Mouse (Mus musculus) frontal cortex, postnatal 14 days (tissue): ENCODE measurements at regions not wholly inside any gene's neighbourhood (a gene's known extent, or its start where the extent isn't known, plus 50 kb on each side); places are given as distances from the start of the nearest gene placed in this dataset.

Experiments
- DNase-seq, 2 experiments: peaks; one replicate each; pipeline ENCODE4 v3.0.0; 2022; ENCODE audit warnings: low spot score in 2 of 2

GRCm38 (mm10) chr15:57644331-57644953 is 167.0 kb upstream of the Slc22a22 start:
- DNase-seq: no peak

DNA sequence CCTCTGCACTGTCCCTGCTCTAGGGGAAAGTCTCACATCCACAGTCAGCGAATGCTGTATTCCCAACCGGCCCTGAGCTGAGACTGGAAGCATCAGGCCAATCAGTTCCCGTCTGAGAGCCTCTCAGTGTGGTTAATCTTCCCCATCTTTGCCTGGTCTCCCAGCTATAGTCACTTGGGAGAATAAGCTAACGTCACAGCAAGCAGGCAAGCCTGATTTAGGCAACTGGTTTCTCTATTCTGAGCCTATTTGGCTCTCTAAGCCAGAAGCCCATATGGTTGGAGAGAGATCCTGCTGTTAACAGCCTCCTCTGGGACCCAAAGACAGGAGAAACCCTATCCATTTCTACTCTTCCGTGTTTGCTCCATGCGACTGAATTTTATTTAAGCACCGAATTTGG is 161.7 kb upstream of the Slc22a22 start:
- DNase-seq: no peak

- DNase-seq: peak; percentile 29 to 32
Observed at GRCm38 (mm10) chr15:57633067-57633466, 155.6 kb upstream of the Slc22a22 start.

GRCm38 (mm10) chr15:57632537-57632936 is 155.1 kb upstream of the Slc22a22 start:
- no peak for DNase-seq

- DNase-seq: no peak
Observed at GRCm38 (mm10) chr15:57618466-57618865, 141.0 kb upstream of the Slc22a22 start.

- no peak for DNase-seq
Observed at GRCm38 (mm10) chr15:57616880-57617391, 139.5 kb upstream of the Slc22a22 start.

- DNase-seq: no peak
Observed at GRCm38 (mm10) chr15:57610006-57610405, 132.6 kb upstream of the Slc22a22 start.

DNA sequence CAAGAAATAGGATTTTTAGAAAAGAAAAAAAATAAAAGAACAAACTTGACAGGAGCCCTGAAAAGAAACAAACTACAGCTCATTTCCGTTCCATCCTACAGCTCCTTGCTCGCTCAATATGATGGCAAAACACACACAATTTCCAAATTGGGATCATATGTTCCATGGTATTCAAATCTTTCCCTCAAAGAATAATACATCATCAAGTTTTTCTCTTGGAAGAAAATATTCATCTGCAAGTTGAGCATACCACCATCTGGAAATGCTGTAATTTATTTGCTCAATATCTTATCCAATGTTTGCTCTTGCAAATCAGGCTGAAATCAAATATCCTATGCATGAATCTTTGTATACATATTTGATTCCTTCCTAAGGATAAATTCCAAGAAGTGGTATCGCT is 131.1 kb upstream of the Slc22a22 start:
- DNase-seq: no peak

- DNase-seq: peak in 1 of 2 experiments; percentile 43
Observed at GRCm38 (mm10) chr15:57600562-57600961, 123.1 kb upstream of the Slc22a22 start.

- DNase-seq: no peak
Observed at GRCm38 (mm10) chr15:57593326-57594004, 116.0 kb upstream of the Slc22a22 start.

DNA sequence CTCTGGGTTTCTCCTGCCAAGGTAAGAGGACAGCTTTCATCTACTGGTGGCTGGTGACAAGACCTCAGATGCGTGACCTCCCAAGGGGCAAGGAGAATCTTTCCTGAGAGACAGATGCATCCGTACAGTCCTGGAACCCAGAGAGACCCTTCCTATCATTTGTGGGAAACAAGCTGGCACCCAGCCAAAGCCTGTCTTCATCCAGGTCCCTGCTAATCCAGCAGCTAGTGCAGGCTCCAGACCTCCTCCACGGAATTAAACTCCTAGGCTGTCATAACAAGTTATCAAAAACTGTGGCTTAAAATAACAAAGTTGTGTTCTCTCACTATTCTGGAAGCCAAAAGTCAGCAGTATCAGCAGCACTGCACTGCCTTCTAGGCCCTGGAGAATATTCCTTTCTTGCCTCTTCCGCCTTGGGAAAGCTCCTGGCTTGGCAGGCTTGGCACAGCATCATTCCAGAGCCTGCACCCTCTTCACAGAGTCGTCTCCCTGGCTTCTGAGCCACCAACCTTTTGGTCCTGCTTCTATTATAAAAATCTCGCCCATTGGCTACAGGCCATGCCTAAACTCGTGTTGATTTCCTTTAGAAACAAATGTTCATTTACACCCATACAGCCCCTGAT is 113.3 kb upstream of the Slc22a22 start:
- no peak for DNase-seq

DNA sequence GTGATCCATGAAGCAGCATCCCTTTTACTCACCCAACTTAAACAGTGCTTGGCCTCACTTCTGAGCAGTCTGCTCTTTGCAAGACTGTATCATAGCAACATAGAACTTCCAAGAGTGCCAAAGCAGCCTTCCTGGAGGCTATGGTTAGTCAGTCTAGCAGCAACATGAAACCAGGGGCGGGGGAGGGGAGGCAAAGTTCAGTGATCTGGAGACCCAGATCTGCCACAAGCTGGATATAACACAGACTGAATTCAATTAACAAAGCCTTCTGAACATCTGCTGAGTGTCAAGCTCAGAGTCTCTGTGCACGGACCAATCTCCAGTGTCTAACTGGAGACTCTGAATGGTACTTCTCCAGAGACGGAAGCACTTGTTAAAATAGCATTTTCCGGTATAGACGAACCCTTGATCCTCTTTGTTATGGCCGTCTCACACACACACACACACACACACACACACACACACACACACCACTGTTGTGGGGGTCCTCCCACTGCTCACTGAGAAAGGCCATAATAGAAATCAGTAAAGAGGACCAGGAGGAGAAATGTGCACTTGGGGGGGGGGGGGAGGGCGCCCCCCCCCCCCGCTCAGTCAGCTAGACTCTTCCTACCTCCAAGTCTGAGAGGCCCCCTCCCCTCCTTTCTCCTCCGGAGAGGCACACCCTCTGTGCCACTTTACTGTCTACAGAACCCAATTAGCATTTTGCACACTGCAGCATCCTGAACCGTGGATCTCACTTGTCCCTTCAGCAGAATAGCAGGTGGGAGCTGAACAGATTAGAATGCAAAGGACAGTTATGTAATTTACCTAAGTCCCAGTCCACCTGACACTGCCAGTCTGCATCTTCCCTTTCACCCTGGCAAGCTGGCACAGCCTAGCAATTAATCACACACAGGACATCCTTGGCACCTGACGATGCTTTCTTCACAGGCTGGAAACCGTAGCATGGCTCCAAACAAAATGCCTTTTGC is 112.3 kb upstream of the Slc22a22 start:
- DNase-seq: no peak

GRCm38 (mm10) chr15:57585411-57585810 is 108.0 kb upstream of the Slc22a22 start:
- no peak for DNase-seq

- no peak for DNase-seq
Observed at GRCm38 (mm10) chr15:57584498-57584897, 107.1 kb upstream of the Slc22a22 start.

- no peak for DNase-seq
Observed at GRCm38 (mm10) chr15:57581266-57581665, 103.8 kb upstream of the Slc22a22 start.

DNA sequence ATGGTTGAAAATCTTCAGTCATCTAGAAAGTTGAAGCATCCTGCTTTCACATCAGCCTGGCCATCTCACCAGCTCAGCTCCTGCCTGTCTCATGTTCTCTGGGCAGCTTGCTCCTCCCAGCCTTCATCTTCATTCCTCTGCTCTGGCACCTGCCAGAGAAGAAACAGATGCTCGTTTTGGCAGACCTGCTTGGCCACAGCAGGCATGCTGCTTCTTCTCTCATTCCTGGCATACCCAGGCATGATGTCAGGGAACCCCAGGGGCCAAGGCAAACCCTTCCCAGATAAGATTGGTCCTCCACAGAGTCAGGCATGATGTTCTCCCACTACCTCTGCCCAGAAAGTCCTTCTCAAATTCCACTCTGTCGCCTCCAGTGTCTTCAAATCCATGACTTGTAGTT is 101.4 kb upstream of the Slc22a22 start:
- no peak for DNase-seq

- no peak for DNase-seq
Observed at GRCm38 (mm10) chr15:57574080-57574618, 96.7 kb upstream of the Slc22a22 start.

GRCm38 (mm10) chr15:57572460-57572859 is 95.0 kb upstream of the Slc22a22 start:
- no peak for DNase-seq

DNA sequence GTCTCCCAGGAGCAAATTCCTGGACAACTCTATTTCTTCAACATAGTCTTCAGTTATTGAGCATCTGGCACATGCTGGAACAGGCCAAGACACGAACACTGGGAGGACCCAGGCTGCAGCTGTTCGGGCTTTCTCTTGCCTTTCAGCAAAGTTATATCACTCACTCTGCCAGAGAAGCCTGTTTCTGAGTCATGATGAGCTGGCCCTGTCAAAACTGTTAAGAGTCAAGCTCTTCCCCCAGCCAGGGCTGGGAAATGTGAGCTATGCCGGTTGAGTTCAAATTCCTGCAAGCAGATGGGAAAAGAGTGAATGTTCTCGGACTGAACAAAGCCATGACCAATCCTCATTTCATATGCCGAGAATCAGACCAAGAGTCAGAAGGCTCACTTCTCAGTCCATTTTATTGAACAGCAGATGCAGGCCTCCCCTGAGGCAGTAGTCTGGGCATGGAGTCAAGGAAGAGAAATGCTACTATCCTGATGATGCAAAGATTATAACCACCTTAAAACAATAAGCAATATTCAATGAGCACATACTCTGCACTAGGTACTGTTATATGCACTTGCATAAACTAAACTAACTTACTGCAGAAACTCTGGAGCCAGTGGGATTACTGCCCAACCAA is 90.7 kb upstream of the Slc22a22 start:
- DNase-seq: no peak

GRCm38 (mm10) chr15:57547154-57547553 is 69.7 kb upstream of the Slc22a22 start:
- no peak for DNase-seq

DNA sequence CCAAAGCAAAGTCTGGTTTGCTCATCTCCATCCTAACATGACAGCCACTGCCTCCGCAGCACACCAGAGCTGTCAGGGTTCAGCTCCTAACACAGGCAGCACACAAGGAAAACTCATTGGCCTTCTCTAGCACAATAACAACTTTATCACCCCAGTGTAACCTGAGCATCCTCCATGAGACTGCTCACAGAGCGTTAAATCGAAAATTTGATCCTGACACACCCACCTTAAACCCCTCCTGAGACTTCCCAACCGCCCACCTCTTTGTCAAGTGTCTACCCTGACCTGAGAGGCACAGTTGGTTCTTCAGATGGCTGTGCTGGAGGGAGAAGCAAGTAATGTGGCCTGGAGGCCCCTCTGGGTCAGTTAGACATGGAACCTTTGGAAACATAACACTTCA is 67.7 kb upstream of the Slc22a22 start:
- no peak for DNase-seq
